Mouse (Mus musculus): ENCODE measurements around the gene Rimbp3.

DNA sequence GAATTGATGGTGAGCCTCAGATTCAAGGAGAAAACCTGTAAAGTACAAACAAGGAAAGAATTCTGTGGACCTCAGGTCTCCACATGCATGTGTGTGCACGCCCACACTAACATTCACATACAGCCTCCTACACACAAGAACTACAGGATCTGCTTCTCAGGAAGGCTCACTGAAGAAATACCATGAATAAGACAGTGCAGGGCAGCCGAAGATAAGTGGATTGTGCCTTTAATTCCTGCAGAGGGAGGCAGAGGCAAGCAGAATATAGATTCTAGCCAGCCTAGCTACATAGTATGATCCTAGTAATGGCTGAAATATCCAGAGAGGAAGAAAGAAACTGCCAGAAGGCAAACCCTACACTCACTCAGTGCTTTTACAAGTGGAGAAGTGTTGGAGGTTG is 6.4 kb upstream of the Rimbp3 start:
- no peak for TF ChIP-seq ZNF384 (IDR thresholded peaks at IDR 0.05; ENCODE audit: low read depth, low read length)
- TF ChIP-seq ZC3H11A (IDR thresholded peaks at IDR 0.05; ENCODE audit: borderline replicate concordance, low read depth, low read length) = no peak

Data from ES-E14 (cell line).